Mouse (Mus musculus) testis, adult 2 months (tissue): ENCODE results near the gene Nabp1. TPM values are rescaled to one million over a fixed set of nuclear protein-coding genes. Genes with fewer than 3 reads are reported as not detected.

ENCODE experiments used
- H3K27ac ChIP-seq: fragments of 200-500 bp; 2 replicates; pipeline ENCODE4 v1.5.1; 2012; ENCODE audit warnings: low read depth, low read length; ENCODE audit not compliant: control insufficient read depth, insufficient read depth
- H3K27me3 ChIP-seq: fragments of 200-500 bp; 2 replicates; pipeline ENCODE4 v1.6.1; 2012; ENCODE audit warnings: mild to moderate bottlenecking, low read length, moderate library complexity; ENCODE audit not compliant: control insufficient read depth, insufficient read depth
- H3K36me3 ChIP-seq: fragments of 200-500 bp; 2 replicates; pipeline ENCODE4 v1.6.1; 2012; ENCODE audit warnings: mild to moderate bottlenecking, low read length; ENCODE audit not compliant: control insufficient read depth, insufficient read depth
- H3K4me1 ChIP-seq: fragments of 200-500 bp; 2 replicates; pipeline ENCODE4 v1.6.1; 2012; ENCODE audit warnings: low read length; ENCODE audit not compliant: control insufficient read depth, insufficient read depth
- H3K4me3 ChIP-seq: fragments of 200-500 bp; 2 replicates; pipeline ENCODE4 v1.5.1; 2012; ENCODE audit warnings: low read depth, mild to moderate bottlenecking, low read length, moderate library complexity, mixed read lengths; ENCODE audit not compliant: control insufficient read depth
- CTCF ChIP-seq: fragments of 200-500 bp; IDR thresholded peaks from 2 replicates; pipeline ENCODE4 v1.5.1; 2012; ENCODE audit warnings: low read depth, mild to moderate bottlenecking, inconsistent platforms, low read length, moderate library complexity; ENCODE audit not compliant: control insufficient read depth, insufficient read depth, insufficient replicate concordance
- POLR2A ChIP-seq: fragments of 200-500 bp; IDR thresholded peaks from 2 replicates; pipeline ENCODE4 v1.6.1; 2012; ENCODE audit warnings: low read depth, mild to moderate bottlenecking, inconsistent platforms, low read length, moderate library complexity; ENCODE audit not compliant: control insufficient read depth
- polyA plus RNA-seq: library from polyadenylated mRNA; depleted of rRNA; stranded (reverse); fragments of >200 nt; gene quantifications from 2 replicates; pipeline ENCODE4 v1.2.3, GENCODE M21; 2012

The Nabp1 gene
- polyA plus RNA-seq, 1 experiment, result 161 TPM

- H3K36me3 ChIP-seq, result no peaks in the 10 kb centered on the region
These were observed 28.0 kb upstream of the Nabp1 start for GRCm38 (mm10) chr1:51506236-51506635.

GRCm38 (mm10) chr1:51505632-51506031, 27.4 kb upstream of the Nabp1 start:
- TF ChIP-seq POLR2A (no peak), CTCF (no peak)

More at GRCm38 (mm10) chr1:51506236-51506635, 28.0 kb upstream of the Nabp1 start:
- Histone ChIP-seq H3K27ac (no peak overlapping the region), H3K4me1 (no peaks in the 10 kb centered on the region), H3K27me3 (no peaks in the 10 kb centered on the region), H3K4me3 (no peak overlapping the region)
- TF ChIP-seq CTCF (no peak), POLR2A (no peak)

GRCm38 (mm10) chr1:51503055-51503454, 24.8 kb upstream of the Nabp1 start:
- no peak for TF ChIP-seq CTCF
- no peak for TF ChIP-seq POLR2A
- Histone ChIP-seq H3K27ac (no peak overlapping the region), H3K27me3 (no peaks in the 10 kb centered on the region), H3K4me1 (no peaks in the 10 kb centered on the region), H3K36me3 (no peaks in the 10 kb centered on the region), H3K4me3 (no peak overlapping the region)

More at GRCm38 (mm10) chr1:51505632-51506031, 27.4 kb upstream of the Nabp1 start:
- no peaks in the 10 kb centered on the region for H3K27me3 ChIP-seq
- H3K27ac ChIP-seq, result no peak overlapping the region
- no peaks in the 10 kb centered on the region for H3K4me1 ChIP-seq
- no peak overlapping the region for H3K4me3 ChIP-seq
- H3K36me3 ChIP-seq, result no peaks in the 10 kb centered on the region

- no peaks in the 10 kb centered on the region for H3K4me1 ChIP-seq
- no peaks in the 10 kb centered on the region for H3K36me3 ChIP-seq
- no peak overlapping the region for H3K4me3 ChIP-seq
- H3K27ac ChIP-seq, result no peak overlapping the region
- no peaks in the 10 kb centered on the region for H3K27me3 ChIP-seq
- TF ChIP-seq POLR2A, result no peak
- TF ChIP-seq CTCF, result no peak
These were observed 24.1 kb upstream of the Nabp1 start for GRCm38 (mm10) chr1:51502353-51502752.

GRCm38 (mm10) chr1:51501251-51501650, 23.0 kb upstream of the Nabp1 start:
- Histone ChIP-seq H3K4me3 (no peak overlapping the region), H3K27ac (no peak overlapping the region), H3K36me3 (no peaks in the 10 kb centered on the region), H3K4me1 (no peaks in the 10 kb centered on the region), H3K27me3 (no peaks in the 10 kb centered on the region)
- TF ChIP-seq POLR2A (no peak), CTCF (no peak)

GRCm38 (mm10) chr1:51498601-51499098, 20.4 kb upstream of the Nabp1 start:
- no peaks in the 10 kb centered on the region for H3K4me1 ChIP-seq
- H3K27me3 ChIP-seq, result no peaks in the 10 kb centered on the region
- TF ChIP-seq CTCF, result no peak
- no peak for TF ChIP-seq POLR2A
- H3K36me3 ChIP-seq, result no peaks in the 10 kb centered on the region
- no peak overlapping the region for H3K27ac ChIP-seq
- H3K4me3 ChIP-seq, result no peak overlapping the region

GRCm38 (mm10) chr1:51496163-51496562, 17.9 kb upstream of the Nabp1 start:
- no peaks in the 10 kb centered on the region for H3K4me1 ChIP-seq
- H3K36me3 ChIP-seq, result no peaks in the 10 kb centered on the region
- no peak overlapping the region for H3K27ac ChIP-seq
- no peak overlapping the region for H3K4me3 ChIP-seq
- TF ChIP-seq POLR2A (no peak), CTCF (no peak)
- H3K27me3 ChIP-seq, result no peaks in the 10 kb centered on the region

- no peak overlapping the region for H3K4me3 ChIP-seq
- H3K27ac ChIP-seq, result no peak overlapping the region
- H3K27me3 ChIP-seq, result no peaks in the 10 kb centered on the region
- no peaks in the 10 kb centered on the region for H3K36me3 ChIP-seq
- no peaks in the 10 kb centered on the region for H3K4me1 ChIP-seq
- TF ChIP-seq POLR2A (no peak), CTCF (no peak)
These were observed 15.5 kb upstream of the Nabp1 start for GRCm38 (mm10) chr1:51493592-51494307.
